Mouse (Mus musculus) G1E (cell line): ENCODE results near the gene Cox6a2.

Source experiments
- CTCF ChIP-seq: IDR thresholded peaks from 2 replicates; pipeline ENCODE4 v1.5.1; 2012; ENCODE audit warnings: low read depth, low read length, inconsistent platforms, mixed read lengths
- GATA1 ChIP-seq: IDR thresholded peaks from 2 replicates; pipeline ENCODE4 v1.6.1; 2012; ENCODE audit warnings: borderline replicate concordance, low read length, inconsistent platforms, mixed read lengths
- GATA2 ChIP-seq: IDR thresholded peaks from 2 replicates; pipeline ENCODE4 v1.6.1; 2012; ENCODE audit warnings: low read depth, low read length, inconsistent platforms, borderline replicate concordance
- POLR2AphosphoS5 ChIP-seq: IDR thresholded peaks from 2 replicates; pipeline ENCODE4 v1.6.1; 2012; ENCODE audit warnings: low read depth, low read length, inconsistent platforms; ENCODE audit not compliant: insufficient replicate concordance
- TAL1 ChIP-seq: conservative IDR thresholded peaks from 2 replicates; pipeline ENCODE4 v1.6.1; 2012; ENCODE audit warnings: low read depth, low read length, inconsistent platforms, mixed read lengths

DNA sequence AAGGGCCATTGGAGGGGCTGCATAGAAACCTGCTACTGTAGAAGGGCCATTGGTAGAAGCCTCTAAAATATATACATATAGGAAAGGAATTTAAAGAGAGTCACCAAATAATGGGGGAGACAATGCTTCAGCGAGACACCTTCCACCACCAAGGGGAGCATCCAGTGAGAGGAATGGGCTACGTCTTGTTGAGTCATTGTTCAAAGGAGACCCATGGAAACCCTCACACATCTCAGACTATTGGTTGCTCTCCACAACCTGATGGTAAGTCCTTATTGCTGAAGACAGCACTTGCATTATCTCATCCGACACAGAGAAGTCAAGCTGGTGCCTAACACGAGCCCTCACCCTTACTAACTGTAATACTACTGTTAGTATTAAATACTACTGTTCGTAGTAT lies 49.6 kb upstream of the Cox6a2 start:
- TF ChIP-seq CTCF: no peak
- no peak for TF ChIP-seq GATA1
- TF ChIP-seq TAL1: no peak
- TF ChIP-seq POLR2AphosphoS5: no peak
- no peak for TF ChIP-seq GATA2
